Comparison of ENCODE assay signal across 9 mouse cellular contexts in genomic region chr5:135903058-135903457, GRCm38 (mm10). TPM values are rescaled to one million over a fixed set of nuclear protein-coding genes. Genes with fewer than 3 reads are reported as not detected.
A peak's percentile ranks its signal among the peaks of the same experiment; 100 is the strongest.
DNase-seq lines count a peak whose midpoint lies in the region; ATAC-seq lines count a peak whose summit lies in the region.
"Had no signal": no experiment of that assay in that cellular context is flagged by ENCODE, and none has a peak within 500 bp of the region (broad histone marks: within the 10 kb centered on the region; RNA-seq: fewer than 3 reads in every experiment).

No protein-coding gene starts in this region.

- peak overlapping the region; percentile 54 for H3K27ac ChIP-seq in heart, embryonic 16.5 days (ENCODE audit: low read length)
- H3K27ac ChIP-seq in embryonic facial prominence, embryonic 10.5 days (replicated peaks) = peak overlapping the region; percentile 86
- H3K27ac ChIP-seq in hindbrain, embryonic 16.5 days (ENCODE audit: low read depth, low read length) = peak overlapping the region; percentile 91
- H3K27ac ChIP-seq in midbrain, embryonic 15.5 days = peak overlapping the region; percentile 90

- ATAC-seq in heart, embryonic 16.5 days (replicated peaks; ENCODE audit: extremely low read depth, insufficient read depth, low FRiP score) = no peak
- no peak for ATAC-seq in hindbrain, embryonic 16.5 days
- peak; percentile 49 for ATAC-seq in midbrain, embryonic 15.5 days (replicated peaks)

- peaks cover 14% of the 10 kb centered on the region for H3K4me1 ChIP-seq in heart, embryonic 16.5 days (ENCODE audit: control insufficient read depth, insufficient read depth, low read length)
- H3K4me1 ChIP-seq in embryonic facial prominence, embryonic 10.5 days = peaks cover 18% of the 10 kb centered on the region
- peaks cover 10% of the 10 kb centered on the region for H3K4me1 ChIP-seq in hindbrain, embryonic 16.5 days (ENCODE audit: control insufficient read depth, insufficient read depth, low read depth, low read length)
- H3K4me1 ChIP-seq in midbrain, embryonic 15.5 days = peaks cover 18% of the 10 kb centered on the region

- H3K9me3 ChIP-seq in heart, embryonic 16.5 days (replicated peaks; ENCODE audit: control insufficient read depth, low read length) = no peaks in the 10 kb centered on the region
- no peaks in the 10 kb centered on the region for H3K9me3 ChIP-seq in embryonic facial prominence, embryonic 10.5 days
- H3K9me3 ChIP-seq in hindbrain, embryonic 16.5 days (ENCODE audit: control insufficient read depth, low read length) = no peaks in the 10 kb centered on the region
- H3K9me3 ChIP-seq in midbrain, embryonic 15.5 days = no peaks in the 10 kb centered on the region

- H3K36me3 ChIP-seq in heart, embryonic 16.5 days (ENCODE audit: control insufficient read depth, insufficient read depth) = no peaks in the 10 kb centered on the region; the same call in 1 of the 2 replicates
- H3K36me3 ChIP-seq in embryonic facial prominence, embryonic 10.5 days (replicated peaks) = peaks cover 37% of the 10 kb centered on the region
- no peaks in the 10 kb centered on the region for H3K36me3 ChIP-seq in hindbrain, embryonic 16.5 days (ENCODE audit: control insufficient read depth, insufficient read depth, low read length)
- H3K36me3 ChIP-seq in midbrain, embryonic 15.5 days (replicated peaks) = peaks cover 8% of the 10 kb centered on the region; the same call in 1 of the 2 replicates

- DNase-seq in heart, postnatal 14 days = no peak
- no peak for DNase-seq in embryonic facial prominence, embryonic 10.5 days (ENCODE audit: low spot score)
- DNase-seq in urinary bladder, postnatal 25 days (ENCODE audit: low spot score) = no peak
- no peak for DNase-seq in B cell, adult 2 months
- no peak for DNase-seq in c-Kit-positive CD71-positive TER-119-positive erythroid progenitor cells, embryonic 14.5 days (ENCODE audit: low spot score)

- peak overlapping the region; percentile 67 for H3K9ac ChIP-seq in heart, embryonic 16.5 days (ENCODE audit: low read length)
- H3K9ac ChIP-seq in hindbrain, embryonic 16.5 days (ENCODE audit: low read depth, low read length) = peak overlapping the region; percentile 64
- peak overlapping the region; percentile 38; the same call in 1 of the 2 replicates for H3K9ac ChIP-seq in midbrain, embryonic 15.5 days

- intact Hi-C loops in heart, postnatal 14 days (cut with DNase I) = loop anchor here (5.0 kb wide), 4 partner anchors 64 to 159 kb away; partner anchors contain the start of gene Zp3

- WGBS in heart, embryonic 16.5 days = 29% methylated on average over 7 of the region's 7 CpGs
- WGBS in embryonic facial prominence, embryonic 10.5 days = 29% methylated on average over 7 of the region's 7 CpGs
- WGBS in hindbrain, embryonic 16.5 days = 22% methylated on average over 7 of the region's 7 CpGs
- 13% methylated on average over 7 of the region's 7 CpGs for WGBS in midbrain, embryonic 15.5 days

- peak overlapping the region; percentile 53 for H3K4me3 ChIP-seq in heart, embryonic 16.5 days (ENCODE audit: low read length)
- peak overlapping the region; percentile 55 for H3K4me3 ChIP-seq in embryonic facial prominence, embryonic 10.5 days
- peak overlapping the region; percentile 40 for H3K4me3 ChIP-seq in hindbrain, embryonic 16.5 days (ENCODE audit: low read length)
- H3K4me3 ChIP-seq in midbrain, embryonic 15.5 days = peak overlapping the region; percentile 35

- peak overlapping the region; percentile 77 for H3K4me2 ChIP-seq in heart, embryonic 16.5 days (ENCODE audit: low read depth, low read length)
- peak overlapping the region; percentile 72 for H3K4me2 ChIP-seq in hindbrain, embryonic 16.5 days (ENCODE audit: low read length)
- H3K4me2 ChIP-seq in midbrain, embryonic 15.5 days = peak overlapping the region; percentile 64

- no peaks in the 10 kb centered on the region for H3K27me3 ChIP-seq in heart, embryonic 16.5 days (ENCODE audit: control insufficient read depth, insufficient read depth, low read length)
- no peaks in the 10 kb centered on the region for H3K27me3 ChIP-seq in embryonic facial prominence, embryonic 10.5 days (replicated peaks; ENCODE audit: low read depth, poor library complexity, severe bottlenecking)
- H3K27me3 ChIP-seq in hindbrain, embryonic 16.5 days (replicated peaks; ENCODE audit: control insufficient read depth, insufficient read depth, low read length) = no peaks in the 10 kb centered on the region
- H3K27me3 ChIP-seq in midbrain, embryonic 15.5 days (replicated peaks) = no peaks in the 10 kb centered on the region
- H3K27me3 ChIP-seq: CH12.LX had no signal

RNA-seq across cellular contexts. Expression of gene Hspb1, which starts 15.3 kb away (rescaled TPM):
- polyA plus RNA-seq in heart, embryonic 16.5 days (2015; fragmentation: Nextera tagmentation; extraction: Ambion mirVana) = 794 and 965 TPM in 2 replicates
- total RNA-seq in heart, postnatal 14 days (2021) = 100 to 1,000 TPM; 271 to 306 TPM
- polyA plus RNA-seq in embryonic facial prominence, embryonic 10.5 days (2016; fragmentation: Nextera tagmentation; extraction: Ambion mirVana) = 24.0 and 24.4 TPM in 2 replicates
- 15.6 and 29.6 TPM in 2 replicates for polyA plus RNA-seq in hindbrain, embryonic 16.5 days (2015; fragmentation: Nextera tagmentation; extraction: Ambion mirVana)
- polyA plus RNA-seq in midbrain, embryonic 15.5 days (2015; fragmentation: Nextera tagmentation; extraction: Ambion mirVana) = 13.4 and 13.9 TPM in 2 replicates

RNA-seq across cellular contexts. Expression of gene Ywhag, which starts 31.4 kb away (rescaled TPM):
- 167 and 202 TPM in 2 replicates for polyA plus RNA-seq in heart, embryonic 16.5 days (2015; fragmentation: Nextera tagmentation; extraction: Ambion mirVana)
- total RNA-seq in heart, postnatal 14 days (2021) = 100 to 1,000 TPM; 284 to 301 TPM
- polyA plus RNA-seq in embryonic facial prominence, embryonic 10.5 days (2016; fragmentation: Nextera tagmentation; extraction: Ambion mirVana) = 244 and 257 TPM in 2 replicates
- polyA plus RNA-seq in hindbrain, embryonic 16.5 days (2015; fragmentation: Nextera tagmentation; extraction: Ambion mirVana) = 996 and 1,023 TPM in 2 replicates
- polyA plus RNA-seq in midbrain, embryonic 15.5 days (2015; fragmentation: Nextera tagmentation; extraction: Ambion mirVana) = 845 and 866 TPM in 2 replicates

Comparison
In these comparisons a context has a peak if more than half of its experiments do, and no peak if none do; other contexts are left out.
1. RNA of gene Hspb1, which starts 15.3 kb away (polyA plus RNA-seq): 794 to 965 TPM in heart, embryonic 16.5 days; 24.0 to 24.4 TPM in embryonic facial prominence, embryonic 10.5 days, 15.6 to 29.6 TPM in hindbrain, embryonic 16.5 days and 13.4 to 13.9 TPM in midbrain, embryonic 15.5 days; every median in the first group is over 10 times any median in the second.
2. Peak in every context shown above with its lines, with median percentiles within 50 percentile points of each other: H3K27ac ChIP-seq, H3K4me2 ChIP-seq, H3K4me3 ChIP-seq and H3K9ac ChIP-seq.